Mouse (Mus musculus): ENCODE measurements around the gene Cyb5r3.

DNA sequence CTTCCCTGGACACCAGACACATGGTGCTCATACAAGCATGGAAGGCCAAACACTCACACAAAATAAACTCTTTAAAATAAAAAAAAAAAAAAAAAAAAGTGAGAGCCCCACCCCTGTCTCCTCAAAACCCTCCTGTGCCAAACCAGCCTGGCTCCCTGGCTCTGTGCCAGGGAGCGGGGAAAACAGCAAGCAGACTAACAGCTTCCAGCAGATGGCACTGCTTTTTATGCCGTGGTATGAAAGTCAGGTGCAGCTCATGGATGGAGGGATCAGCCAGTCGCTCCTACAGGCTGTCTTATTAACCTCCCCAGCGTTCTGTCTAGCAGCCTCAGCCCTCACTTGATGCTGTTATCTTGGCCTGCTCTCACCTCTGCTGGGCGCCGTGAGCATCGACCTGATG lies 54.0 kb downstream of the Cyb5r3 start:
- TF ChIP-seq POLR2A (IDR thresholded peaks at IDR 0.05; ENCODE audit: low read depth, low read length): no peak
- TF ChIP-seq CTCF (IDR thresholded peaks at IDR 0.05; ENCODE audit: extremely low read depth, insufficient read depth, insufficient read length, insufficient replicate concordance): no peak

All from spleen, adult 2 months (tissue).